9 mouse cellular contexts compared by ENCODE assay signal in genomic region chr17:25565244-25565643, GRCm38 (mm10). TPM values are rescaled to one million over a fixed set of nuclear protein-coding genes. Genes with fewer than 3 reads are reported as not detected.
DNase-seq lines count a peak whose midpoint lies in the region; ATAC-seq and TF ChIP-seq lines count a peak whose summit lies in the region.
"Had no signal": no experiment of that assay in that cellular context is flagged by ENCODE, and none has a peak within 500 bp of the region (broad histone marks: within the 10 kb centered on the region; RNA-seq: fewer than 3 reads in every experiment).

No protein-coding gene starts in this region.

- no peak for TF ChIP-seq EP300 in liver, postnatal 0 days (IDR thresholded peaks at IDR 0.05; ENCODE audit: low read depth)

- H3K9me3 ChIP-seq in heart, embryonic 10.5 days = no peaks in the 10 kb centered on the region
- H3K9me3 ChIP-seq in hindbrain, embryonic 15.5 days = no peaks in the 10 kb centered on the region
- H3K9me3 ChIP-seq in midbrain, postnatal 0 days (ENCODE audit: low read length) = no peaks in the 10 kb centered on the region
- H3K9me3 ChIP-seq in liver, postnatal 0 days (ENCODE audit: low read length) = no peaks in the 10 kb centered on the region

- TF ChIP-seq CTCF in midbrain, postnatal 0 days (IDR thresholded peaks at IDR 0.05) = no peak
- no peak for TF ChIP-seq CTCF in liver, postnatal 0 days (IDR thresholded peaks at IDR 0.05; ENCODE audit: low read depth)

- ATAC-seq in hindbrain, embryonic 15.5 days (ENCODE audit: low FRiP score, low read depth) = no peak
- no peak for ATAC-seq in midbrain, postnatal 0 days (ENCODE audit: low FRiP score)
- ATAC-seq in granulocyte monocyte progenitor cell, adult 5-6 weeks (replicated peaks; ENCODE audit: poor library complexity, severe bottlenecking) = no peak
- ATAC-seq in liver, postnatal 0 days = no peak

- peak overlapping the region; percentile 40 for H3K4me2 ChIP-seq in hindbrain, embryonic 15.5 days
- H3K4me2 ChIP-seq in midbrain, postnatal 0 days (ENCODE audit: low read depth, low read length, poor library complexity, severe bottlenecking) = peak overlapping the region; percentile 12; the same call in 1 of the 2 replicates
- no peak overlapping the region for H3K4me2 ChIP-seq in liver, postnatal 0 days (ENCODE audit: low read depth, low read length)

- no peak overlapping the region for H3K4me3 ChIP-seq in heart, embryonic 10.5 days
- no peak overlapping the region for H3K4me3 ChIP-seq in hindbrain, embryonic 15.5 days
- no peak overlapping the region for H3K4me3 ChIP-seq in midbrain, postnatal 0 days (ENCODE audit: low read depth, low read length)
- H3K4me3 ChIP-seq in liver, postnatal 0 days (ENCODE audit: low read depth, low read length) = no peak overlapping the region
- H3K4me3 ChIP-seq: heart, adult 2 months had no signal

- DNase-seq in heart, embryonic 10.5 days (ENCODE audit: low spot score) = no peak
- DNase-seq in heart, postnatal 25 days (ENCODE audit: low spot score) = no peak
- peak; percentile 16 to 28 for DNase-seq in cerebellum, postnatal 36 days
- peak; percentile 85 for DNase-seq in midbrain, postnatal 0 days (ENCODE audit: low spot score)
- DNase-seq in kidney, adult 8-10 months = no peak
- no peak for DNase-seq in liver, postnatal 0 days
- DNase-seq: heart, adult 2 months had no signal

- intact Hi-C loops in heart, postnatal 25 days (cut with DNase I) = no loop called here

- H3K4me1 ChIP-seq in heart, embryonic 10.5 days = peaks cover 61% of the 10 kb centered on the region
- peaks cover 58% of the 10 kb centered on the region for H3K4me1 ChIP-seq in hindbrain, embryonic 15.5 days (replicated peaks)
- peaks cover 3% of the 10 kb centered on the region; the same call in 1 of the 2 replicates for H3K4me1 ChIP-seq in midbrain, postnatal 0 days (ENCODE audit: insufficient read depth, low read length)
- peaks cover 3% of the 10 kb centered on the region; the same call in 1 of the 2 replicates for H3K4me1 ChIP-seq in liver, postnatal 0 days (ENCODE audit: insufficient read depth)

- H3K27ac ChIP-seq in heart, embryonic 10.5 days = peak overlapping the region; percentile 52
- peak overlapping the region; percentile 70 for H3K27ac ChIP-seq in hindbrain, embryonic 15.5 days (replicated peaks)
- H3K27ac ChIP-seq in midbrain, postnatal 0 days (ENCODE audit: low read depth, low read length) = peak overlapping the region; percentile 38; the same call in 1 of the 2 replicates
- H3K27ac ChIP-seq in liver, postnatal 0 days (ENCODE audit: low read depth) = no peak overlapping the region
- H3K27ac ChIP-seq: heart, adult 2 months had no signal

- H3K27me3 ChIP-seq in heart, embryonic 10.5 days (ENCODE audit: insufficient read depth, poor library complexity, severe bottlenecking) = peaks cover 55% of the 10 kb centered on the region
- peaks cover 10% of the 10 kb centered on the region; the same call in 1 of the 2 replicates for H3K27me3 ChIP-seq in hindbrain, embryonic 15.5 days
- H3K27me3 ChIP-seq in midbrain, postnatal 0 days (ENCODE audit: insufficient read depth, low read length) = peaks cover 6% of the 10 kb centered on the region; the same call in 1 of the 2 replicates
- H3K27me3 ChIP-seq in liver, postnatal 0 days (ENCODE audit: insufficient read depth, low read length) = peaks cover 29% of the 10 kb centered on the region

- WGBS in heart, embryonic 10.5 days = 21% methylated on average over 6 of the region's 6 CpGs
- WGBS in hindbrain, embryonic 15.5 days = 18% methylated on average over 6 of the region's 6 CpGs
- WGBS in midbrain, postnatal 0 days = 23% methylated on average over 6 of the region's 6 CpGs
- WGBS in liver, postnatal 0 days (ENCODE audit: insufficient replicate concordance) = 30% methylated on average over 6 of the region's 6 CpGs

- H3K9ac ChIP-seq in hindbrain, embryonic 15.5 days = no peak overlapping the region
- H3K9ac ChIP-seq in midbrain, postnatal 0 days (replicated peaks; ENCODE audit: low read length, poor library complexity, severe bottlenecking) = no peak overlapping the region
- H3K9ac ChIP-seq in liver, postnatal 0 days (replicated peaks) = no peak overlapping the region

- 0 out of 2 replicates have a peak, but pooled peaks cover 2% of the 10 kb centered on the region for H3K36me3 ChIP-seq in heart, embryonic 10.5 days
- no peaks in the 10 kb centered on the region for H3K36me3 ChIP-seq in hindbrain, embryonic 15.5 days
- no peaks in the 10 kb centered on the region for H3K36me3 ChIP-seq in midbrain, postnatal 0 days (ENCODE audit: insufficient read depth, low read length)
- no peaks in the 10 kb centered on the region for H3K36me3 ChIP-seq in liver, postnatal 0 days (replicated peaks; ENCODE audit: insufficient read depth, low read length)

RNA-seq across cellular contexts. Expression of gene Sox8, which starts 5.2 kb away (rescaled TPM):
- polyA plus RNA-seq in heart, embryonic 10.5 days (2016; fragmentation: Nextera tagmentation; extraction: Ambion mirVana) = 2.0 and 3.6 TPM in 2 replicates
- total RNA-seq in heart, postnatal 25 days (2021) = under 1 TPM; 0.25 to 0.75 TPM
- polyA plus RNA-seq in hindbrain, embryonic 15.5 days (2015; fragmentation: Nextera tagmentation; extraction: Ambion mirVana) = 17.8 and 23.8 TPM in 2 replicates
- total RNA-seq in midbrain, postnatal 0 days (2014; rRNA removed) = 21.5 and 31.0 TPM in 2 replicates
- 16.3 and 19.9 TPM in 2 replicates for polyA plus RNA-seq in midbrain, postnatal 0 days (2015; fragmentation: Nextera tagmentation; extraction: Ambion mirVana)
- 1.1 TPM in 1 of 2 replicates, not detected in the other for total RNA-seq in granulocyte monocyte progenitor cell, adult 5-6 weeks (2014; fragmentation: Nextera tagmentation)
- not detected in 2 replicates for total RNA-seq in granulocyte monocyte progenitor cell, adult 5-6 weeks (2017)
- 0.08 TPM in 1 of 2 replicates, not detected in the other for polyA plus RNA-seq in liver, postnatal 0 days (2015; fragmentation: Nextera tagmentation; extraction: Ambion mirVana)

RNA-seq across cellular contexts. Expression of gene Lmf1, which starts 13.6 kb away (rescaled TPM):
- 36.8 and 43.1 TPM in 2 replicates for polyA plus RNA-seq in heart, embryonic 10.5 days (2016; fragmentation: Nextera tagmentation; extraction: Ambion mirVana)
- 10 to 100 TPM; 31.7 to 34.3 TPM for total RNA-seq in heart, postnatal 25 days (2021)
- 23.8 and 25.1 TPM in 2 replicates for polyA plus RNA-seq in hindbrain, embryonic 15.5 days (2015; fragmentation: Nextera tagmentation; extraction: Ambion mirVana)
- total RNA-seq in midbrain, postnatal 0 days (2014; rRNA removed) = 27.3 and 27.6 TPM in 2 replicates
- 19.8 and 23.0 TPM in 2 replicates for polyA plus RNA-seq in midbrain, postnatal 0 days (2015; fragmentation: Nextera tagmentation; extraction: Ambion mirVana)
- 34.0 and 36.8 TPM in 2 replicates for total RNA-seq in granulocyte monocyte progenitor cell, adult 5-6 weeks (2014; fragmentation: Nextera tagmentation)
- total RNA-seq in granulocyte monocyte progenitor cell, adult 5-6 weeks (2017) = 6.9 and 10.7 TPM in 2 replicates
- polyA plus RNA-seq in liver, postnatal 0 days (2015; fragmentation: Nextera tagmentation; extraction: Ambion mirVana) = 11.9 and 12.5 TPM in 2 replicates

Comparison
In these comparisons a context has a peak if more than half of its experiments do, and no peak if none do; other contexts are left out.
1. DNase-seq: peak in cerebellum, postnatal 36 days (2 of 2) and midbrain, postnatal 0 days (single experiment); none in heart, embryonic 10.5 days (single experiment), heart, postnatal 25 days (single experiment), kidney, adult 8-10 months (0 of 2) and liver, postnatal 0 days (single experiment).